Mouse (Mus musculus) adrenal gland, adult 18-20 months (tissue): ENCODE measurements at regions not wholly inside any gene's neighbourhood (a gene's known extent, or its start where the extent isn't known, plus 50 kb on each side); places are given as distances from the start of the nearest gene placed in this dataset.
A peak's percentile ranks its signal among the peaks of the same experiment; 100 is the strongest.

Source experiments
- DNase-seq, 2 experiments: peaks; one replicate each; pipeline ENCODE4 v3.0.0; 2021 to 2022; ENCODE audit warnings: low spot score in 2 of 2

- no peak for DNase-seq
Measured at GRCm38 (mm10) chr14:24986404-24986803, 472.6 kb upstream of the Zmiz1 start.

- DNase-seq = no peak
Measured at GRCm38 (mm10) chr14:24993751-24994658, 465.0 kb upstream of the Zmiz1 start.

- DNase-seq = no peak
Measured at GRCm38 (mm10) chr14:24995226-24995625, 463.8 kb upstream of the Zmiz1 start.

- DNase-seq = no peak
Measured at GRCm38 (mm10) chr14:24997786-24998509, 461.0 kb upstream of the Zmiz1 start.

- DNase-seq = no peak
Measured at GRCm38 (mm10) chr14:24999008-24999572, 459.9 kb upstream of the Zmiz1 start.

GRCm38 (mm10) chr14:25005241-25005946 lies 453.6 kb upstream of the Zmiz1 start:
- DNase-seq = no peak

- DNase-seq = no peak
Measured at GRCm38 (mm10) chr14:25011926-25012325, 447.1 kb upstream of the Zmiz1 start.

GRCm38 (mm10) chr14:25015288-25016238 lies 443.4 kb upstream of the Zmiz1 start:
- peak in 1 of 2 experiments; percentile 4 for DNase-seq

GRCm38 (mm10) chr14:25017860-25018259 lies 441.1 kb upstream of the Zmiz1 start:
- peak; percentile 15 to 26 for DNase-seq

- peak in 1 of 2 experiments; percentile 34 for DNase-seq
Measured at GRCm38 (mm10) chr14:25019306-25019905, 439.6 kb upstream of the Zmiz1 start.

GRCm38 (mm10) chr14:25022523-25023269 lies 436.3 kb upstream of the Zmiz1 start:
- DNase-seq = no peak

GRCm38 (mm10) chr14:25023270-25023800 lies 435.6 kb upstream of the Zmiz1 start:
- DNase-seq = no peak

- no peak for DNase-seq
Measured at GRCm38 (mm10) chr14:25025074-25025473, 433.9 kb upstream of the Zmiz1 start.

- DNase-seq = no peak
Measured at GRCm38 (mm10) chr14:25027076-25027475, 431.9 kb upstream of the Zmiz1 start.

GRCm38 (mm10) chr14:25027842-25028241 lies 431.1 kb upstream of the Zmiz1 start:
- DNase-seq = no peak

- no peak for DNase-seq
Measured at GRCm38 (mm10) chr14:25030881-25031280, 428.1 kb upstream of the Zmiz1 start.

- DNase-seq = no peak
Measured at GRCm38 (mm10) chr14:25031756-25032680, 427.0 kb upstream of the Zmiz1 start.

- no peak for DNase-seq
Measured at GRCm38 (mm10) chr14:25032899-25033298, 426.1 kb upstream of the Zmiz1 start.
